Mouse (Mus musculus): ENCODE results near the gene Zfp382. TPM values are rescaled to one million over a fixed set of nuclear protein-coding genes. Genes with fewer than 3 reads are reported as not detected.
"Not testable (repeated sequence)": the region's sequence is repeated elsewhere in the genome, so short reads cannot be mapped to it uniquely, and the experiment has no call there.

Gene Zfp382
- total RNA-seq, 2 experiments from 2014 or later = 31.8 to 35.0 TPM

DNA sequence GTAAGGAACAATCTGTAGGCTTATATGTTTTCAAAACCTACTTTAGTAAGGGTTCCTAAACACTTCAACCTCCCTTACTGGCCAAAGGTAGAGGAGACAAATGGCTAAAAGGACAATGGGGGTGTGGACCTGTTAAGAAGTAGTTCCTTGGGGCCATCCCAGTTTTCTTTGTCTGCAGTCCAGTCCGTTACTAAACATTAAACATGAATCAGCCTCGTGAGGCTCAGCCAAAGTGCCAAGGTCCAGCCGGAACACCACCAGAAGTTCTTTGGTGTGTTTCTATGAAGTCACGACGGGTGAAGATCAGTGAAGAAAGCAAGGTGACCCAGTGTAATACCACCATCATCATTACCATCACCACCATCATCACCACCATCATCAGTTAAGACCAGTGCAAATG, 25.3 kb downstream of the Zfp382 start:
- no peak for DNase-seq

- no peak for DNase-seq
Observed at GRCm38 (mm10) chr7:30154040-30154439, 32.3 kb downstream of the Zfp382 start.

- no peak for DNase-seq
Observed at GRCm38 (mm10) chr7:30155507-30155906, 33.8 kb downstream of the Zfp382 start.

DNA sequence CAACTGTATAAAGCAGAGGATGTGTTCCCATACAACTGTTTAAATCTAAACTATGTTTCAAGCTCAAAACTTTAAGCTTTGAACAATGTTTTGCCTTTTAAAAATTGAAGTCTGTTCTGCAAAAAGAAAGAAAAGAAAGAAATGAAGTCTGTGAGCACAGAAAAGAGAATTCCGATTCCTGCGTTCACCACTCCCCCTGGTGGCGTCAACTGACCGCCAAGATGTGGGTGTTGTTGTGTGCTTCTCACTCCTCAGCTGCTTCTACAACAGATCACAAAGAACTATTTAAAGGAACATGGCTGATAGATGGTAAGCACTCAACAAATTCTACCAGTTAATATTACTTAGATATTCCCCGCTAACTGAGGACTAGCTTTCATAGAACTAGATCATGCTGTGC, 41.4 kb downstream of the Zfp382 start:
- DNase-seq = no peak

DNA sequence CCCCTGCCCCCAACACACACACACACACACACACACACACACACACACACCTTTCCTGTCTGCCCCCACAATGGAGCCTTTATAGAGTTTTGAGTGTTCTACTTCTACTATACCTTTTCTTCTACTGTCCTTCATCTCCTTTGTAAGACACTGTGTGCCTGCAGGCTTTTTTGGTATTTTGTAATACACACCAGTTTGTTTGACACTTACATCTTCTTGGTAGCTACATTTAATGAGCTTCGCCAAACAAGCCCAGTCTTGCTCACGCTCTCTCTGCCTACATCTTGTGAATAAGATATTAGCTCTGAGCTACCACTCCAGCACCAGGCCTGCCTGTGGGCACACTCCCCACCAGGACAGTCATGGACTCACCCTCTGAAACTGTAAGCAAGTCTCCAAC, 43.0 kb downstream of the Zfp382 start:
- DNase-seq = no peak

DNA sequence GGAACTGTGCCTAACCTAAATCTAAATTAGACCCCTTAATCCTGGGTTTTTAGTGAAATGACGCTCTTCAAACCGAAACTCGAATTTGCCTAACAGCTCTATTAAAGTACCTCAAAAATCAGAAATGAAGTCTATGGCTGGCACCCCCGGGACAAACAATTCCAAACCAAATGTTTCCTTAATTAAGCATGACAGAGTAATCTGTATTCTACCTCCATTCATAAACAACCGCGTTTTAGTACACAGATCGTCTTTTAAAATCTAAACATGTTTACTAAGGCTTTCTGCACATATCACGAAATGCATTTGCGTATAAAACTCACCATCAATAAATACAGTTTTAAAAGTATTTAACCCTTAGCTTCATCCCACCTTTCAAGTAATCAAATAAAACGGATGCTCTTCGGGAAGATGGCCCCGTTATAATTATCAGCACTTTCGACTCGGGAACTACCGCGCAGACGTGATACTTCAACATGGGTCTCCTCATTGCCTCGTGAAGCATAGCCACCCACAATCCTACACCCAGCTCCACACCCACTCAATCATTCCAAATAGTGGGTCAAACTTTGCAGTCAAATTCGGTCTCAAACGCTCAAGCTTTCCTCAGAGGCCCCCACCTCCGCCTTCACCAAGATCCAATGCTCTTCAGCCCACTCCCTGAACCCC, 47.3 kb downstream of the Zfp382 start:
- DNase-seq = no peak

DNA sequence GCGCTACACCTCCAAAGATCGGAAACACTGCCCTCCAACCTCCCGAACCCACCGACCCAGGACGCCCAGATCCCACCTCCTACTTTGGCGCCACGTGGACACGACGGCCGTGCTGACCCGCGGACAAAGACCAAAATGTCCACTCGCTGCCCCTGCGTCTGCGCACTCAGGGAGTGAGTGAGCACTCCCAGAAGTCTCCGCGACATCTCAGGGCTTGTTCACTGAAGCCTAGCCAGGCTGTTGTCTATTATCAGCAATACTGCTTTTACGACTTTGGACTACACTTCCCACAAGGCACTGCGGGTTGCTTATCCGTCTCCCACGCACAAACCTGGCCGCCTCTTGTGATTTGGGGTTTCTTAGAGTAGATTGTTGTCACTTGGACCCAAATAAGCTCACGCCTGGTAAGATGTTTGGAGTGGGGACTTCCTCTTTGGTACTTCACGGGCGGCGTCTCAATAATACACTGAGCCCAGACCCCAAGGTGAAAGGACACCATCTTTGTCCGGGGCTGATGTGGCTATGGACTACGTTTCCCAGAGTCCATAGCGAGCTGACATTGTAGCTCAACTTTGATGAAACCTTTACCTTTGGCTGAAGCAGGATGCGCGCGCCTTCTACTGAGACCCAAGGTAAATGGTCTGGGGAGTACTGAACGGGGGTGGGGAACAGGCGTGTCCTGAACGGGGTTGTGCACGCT, 48.0 kb downstream of the Zfp382 start, which contains the start of gene Zfp146:
Gene Zfp146 (minus strand): TSS at position 168 of the 700 bp plus-strand sequence.
- peak; percentile 92 to 93 for DNase-seq

DNA sequence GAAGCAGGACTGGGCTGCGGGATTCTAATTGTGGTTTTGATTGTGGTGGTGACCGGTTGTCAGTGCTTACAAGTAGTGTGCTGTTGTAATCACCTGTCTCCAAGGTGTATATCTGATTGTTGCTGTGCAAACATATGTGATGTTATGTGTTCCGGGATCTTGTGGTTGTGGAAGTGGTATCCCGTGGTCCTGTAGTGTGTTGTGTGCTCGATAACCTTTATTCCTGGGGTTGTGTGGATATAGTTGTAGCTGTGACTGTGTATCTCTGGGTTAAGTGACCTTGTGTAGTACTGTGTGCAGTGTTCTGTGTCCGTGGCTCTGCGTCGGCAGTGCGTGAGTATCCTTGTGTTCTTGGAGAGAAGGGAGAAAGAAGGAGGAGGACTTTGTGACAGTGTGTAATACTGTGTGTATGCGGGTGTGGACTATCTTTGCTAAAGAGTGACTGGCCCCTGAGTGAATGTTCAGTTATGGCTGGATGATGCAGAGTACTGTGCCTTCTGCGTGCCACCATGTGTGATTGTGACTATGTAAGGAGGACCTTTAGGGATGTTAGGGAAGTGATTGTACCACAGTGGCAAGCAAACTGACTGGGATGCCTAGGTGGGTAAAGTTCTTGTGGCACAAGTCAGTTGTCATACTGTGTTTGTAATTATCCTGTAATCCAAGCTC, 48.7 kb downstream of the Zfp382 start:
- no peak for DNase-seq

- no peak for DNase-seq
Observed at GRCm38 (mm10) chr7:30176474-30176873, 54.7 kb downstream of the Zfp382 start.

- no peak for DNase-seq
Observed at GRCm38 (mm10) chr7:30178256-30178655, 56.5 kb downstream of the Zfp382 start.

DNA sequence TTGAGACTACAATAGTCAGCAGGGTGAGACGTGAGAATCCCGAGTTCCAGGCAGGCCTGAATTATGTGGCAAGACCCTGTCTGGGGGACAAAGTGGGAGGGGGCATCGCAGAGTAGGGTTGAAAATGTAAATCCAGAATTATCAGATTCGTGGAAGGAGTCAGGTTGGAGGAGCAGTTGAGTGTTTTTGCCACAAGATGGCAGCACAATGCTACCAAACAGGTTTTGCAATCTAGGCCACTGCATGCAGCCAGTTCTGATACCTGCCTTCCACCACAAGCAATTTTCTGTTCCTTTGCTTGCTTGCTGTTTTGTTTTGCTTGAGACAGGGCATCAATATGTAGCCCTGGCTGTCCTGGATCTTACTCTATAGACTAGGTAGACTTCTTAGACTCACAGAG, 59.6 kb downstream of the Zfp382 start:
- peak; percentile 60 to 72 for DNase-seq

DNA sequence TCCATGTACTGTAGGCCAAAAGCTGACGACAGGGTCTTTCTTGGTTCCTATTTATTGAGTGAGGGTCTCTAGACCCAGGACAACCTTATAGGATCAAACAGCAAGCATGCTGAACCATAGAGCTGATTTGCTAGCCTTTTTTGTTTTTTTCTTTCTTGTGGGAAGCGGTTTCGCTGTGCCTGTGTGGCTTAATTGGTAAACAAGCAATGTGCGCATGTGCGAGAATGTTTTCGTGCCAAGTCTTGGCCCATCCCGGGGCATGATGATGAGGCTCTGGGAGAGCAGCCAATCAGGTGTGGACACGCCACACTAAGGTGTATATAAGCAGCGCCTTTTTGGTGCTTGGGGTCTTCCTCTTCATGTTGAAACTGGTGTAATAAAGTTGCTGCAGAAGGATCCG, 60.2 kb downstream of the Zfp382 start:
- not testable (repeated sequence) for DNase-seq

DNA sequence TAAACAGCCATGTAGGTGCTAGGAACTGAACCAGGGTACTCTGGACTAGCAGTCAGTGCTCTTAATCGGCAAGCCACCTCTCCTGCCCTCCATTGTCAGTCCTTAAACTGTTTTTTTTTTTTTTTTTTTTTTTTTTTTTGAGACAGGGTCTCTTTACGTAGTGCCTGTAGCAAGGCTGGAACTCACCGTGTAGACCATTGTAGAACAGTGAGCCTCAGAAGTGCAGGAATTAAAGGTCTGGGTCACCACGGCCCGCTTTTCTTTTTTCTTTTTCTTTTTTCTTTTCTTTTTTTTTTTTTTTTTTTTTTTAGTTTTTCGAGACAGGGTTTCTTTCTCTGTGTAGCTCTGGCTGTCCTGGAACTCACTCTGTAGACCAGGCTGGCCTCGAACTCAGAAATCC, 61.4 kb downstream of the Zfp382 start:
- not testable (repeated sequence) for DNase-seq

DNA sequence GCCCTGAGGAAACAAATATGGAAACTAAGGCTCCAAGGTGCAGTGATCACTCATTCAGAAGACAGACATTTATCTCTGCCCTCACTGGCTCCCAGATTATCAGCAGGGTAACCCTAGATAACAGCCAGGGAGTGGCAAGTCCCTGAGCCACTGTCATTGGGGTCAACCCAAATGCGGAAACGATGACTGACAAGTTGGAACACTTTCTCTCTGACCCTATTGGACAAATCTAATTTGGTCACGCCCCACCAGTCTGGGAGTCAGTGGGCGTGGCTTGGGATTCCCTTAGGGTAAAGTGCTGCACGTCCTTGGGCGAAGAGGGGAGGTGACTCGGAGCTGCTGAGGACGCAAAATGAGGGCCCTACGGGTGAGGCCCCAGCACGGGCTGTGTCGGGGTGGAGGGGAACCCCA, 62.1 kb downstream of the Zfp382 start, which contains the start of gene Cox7a1:
Gene Cox7a1 (plus strand): TSS at position 266 of the 411 bp plus-strand sequence.
- DNase-seq = peak in 1 of 2 experiments; percentile 34

Small RNAs within 50 kb of the gene (microRNA-seq; reads per million reads assigned to microRNA genes)
- gene Gm23368 = 0 reads per million in 2 experiments

Other genes starting within 250 kb of the Zfp382 start
- 10 to 100 TPM; 19.2 to 20.8 TPM for gene Zfp27, start 215.4 kb upstream of the Zfp382 start, total RNA-seq (2021)
- 1 to 10 TPM; 9.1 to 9.8 TPM for gene Zfp383, start 213.7 kb upstream of the Zfp382 start, total RNA-seq (2021)
- 10 to 100 TPM; 16.3 to 19.6 TPM for gene Zfp74, start 167.9 kb upstream of the Zfp382 start, total RNA-seq (2021)
- gene Zfp568, start 138.0 kb upstream of the Zfp382 start, total RNA-seq (2021) = 1 to 10 TPM; 4.3 to 5.6 TPM
- gene Zfp14, start 70.6 kb upstream of the Zfp382 start, total RNA-seq (2021) = 10 to 100 TPM in 1 of 2 experiments, 1 to 10 TPM in 1; 9.0 to 12.0 TPM
- gene Zfp82, start 49.0 kb upstream of the Zfp382 start, total RNA-seq (2021) = 1 to 10 TPM; 3.7 to 4.2 TPM
- gene Gm26920, start 31.5 kb upstream of the Zfp382 start, total RNA-seq (2021) = under 1 TPM in 1 of 2 experiments, not detected in 1; 0.97 TPM
- 1 to 10 TPM; 6.4 to 8.0 TPM for gene Zfp566, start 31.4 kb upstream of the Zfp382 start, total RNA-seq (2021)
- gene Zfp260, start 27.2 kb upstream of the Zfp382 start, total RNA-seq (2021) = 10 to 100 TPM; 76.8 to 83.7 TPM
- gene Zfp146, start 47.8 kb downstream of the Zfp382 start, total RNA-seq (2021) = 10 to 100 TPM; 53.8 to 54.8 TPM
- 1 to 10 TPM; 3.7 to 5.0 TPM for gene Cox7a1, start 62.2 kb downstream of the Zfp382 start, total RNA-seq (2021)
- gene Capns1, start 76.9 kb downstream of the Zfp382 start, total RNA-seq (2021) = 100 to 1,000 TPM; 207 to 234 TPM
- 10 to 100 TPM; 53.1 to 65.2 TPM for gene Polr2i, start 110.0 kb downstream of the Zfp382 start, total RNA-seq (2021)
- 100 to 1,000 TPM; 118 to 127 TPM for gene Tbcb, start 110.3 kb downstream of the Zfp382 start, total RNA-seq (2021)
- not detected for gene Ovol3, start 113.8 kb downstream of the Zfp382 start, total RNA-seq (2021)
- under 1 TPM; 0.27 to 0.28 TPM for gene Thap8, start 158.2 kb downstream of the Zfp382 start, total RNA-seq (2021)
- 1 to 10 TPM in 1 of 2 experiments, under 1 TPM in 1; 0.94 to 2.1 TPM for gene Wdr62, start 158.5 kb downstream of the Zfp382 start, total RNA-seq (2021)
- 100 to 1,000 TPM; 454 to 456 TPM for gene Clip3, start 169.8 kb downstream of the Zfp382 start, total RNA-seq (2021)
- gene Alkbh6, start 186.8 kb downstream of the Zfp382 start, total RNA-seq (2021) = 10 to 100 TPM; 54.2 to 57.2 TPM
- 10 to 100 TPM; 10.5 to 12.7 TPM for gene Syne4, start 192.9 kb downstream of the Zfp382 start, total RNA-seq (2021)
- gene E130208F15Rik, start 199.8 kb downstream of the Zfp382 start, total RNA-seq (2021) = under 1 TPM; 0.28 to 0.40 TPM
- gene Sdhaf1, start 202.0 kb downstream of the Zfp382 start, total RNA-seq (2021) = 1 to 10 TPM; 6.6 to 7.4 TPM
- 10 to 100 TPM; 29.3 to 30.7 TPM for gene Lrfn3, start 240.8 kb downstream of the Zfp382 start, total RNA-seq (2021)